Mouse (Mus musculus) skeletal muscle tissue, adult 2 months (tissue): ENCODE measurements at regions not wholly inside any gene's neighbourhood (a gene's known extent, or its start where the extent isn't known, plus 50 kb on each side); places are given as distances from the start of the nearest gene placed in this dataset.

Experiments used
- DNase-seq: peaks from one replicate; pipeline ENCODE4 v3.0.0-alpha.2; 2012; ENCODE audit warnings: low read depth, low spot score

GRCm38 (mm10) chr6:126353346-126353745 lies 181.9 kb downstream of the Kcna5 start:
- DNase-seq: no peak

- DNase-seq: no peak
Measured at GRCm38 (mm10) chr6:126350476-126350875, 183.8 kb upstream of the Ntf3 start.

- no peak for DNase-seq
Measured at GRCm38 (mm10) chr6:126349905-126350304, 183.2 kb upstream of the Ntf3 start.

- DNase-seq: no peak
Measured at GRCm38 (mm10) chr6:126345221-126345620, 178.5 kb upstream of the Ntf3 start.

- DNase-seq: no peak
Measured at GRCm38 (mm10) chr6:126340098-126340610, 173.4 kb upstream of the Ntf3 start.

GRCm38 (mm10) chr6:126337711-126338110 lies 171.0 kb upstream of the Ntf3 start:
- DNase-seq: no peak

- no peak for DNase-seq
Measured at GRCm38 (mm10) chr6:126334258-126334657, 167.5 kb upstream of the Ntf3 start.

GRCm38 (mm10) chr6:126327187-126327586 lies 160.5 kb upstream of the Ntf3 start:
- no peak for DNase-seq

GRCm38 (mm10) chr6:126318523-126318922 lies 151.8 kb upstream of the Ntf3 start:
- DNase-seq: no peak

- no peak for DNase-seq
Measured at GRCm38 (mm10) chr6:126310786-126311480, 144.2 kb upstream of the Ntf3 start.

GRCm38 (mm10) chr6:126303086-126303485 lies 136.4 kb upstream of the Ntf3 start:
- no peak for DNase-seq

- no peak for DNase-seq
Measured at GRCm38 (mm10) chr6:126291581-126291980, 124.9 kb upstream of the Ntf3 start.

GRCm38 (mm10) chr6:126287166-126287565 lies 120.5 kb upstream of the Ntf3 start:
- no peak for DNase-seq

GRCm38 (mm10) chr6:126286201-126286600 lies 119.5 kb upstream of the Ntf3 start:
- no peak for DNase-seq

- DNase-seq: no peak
Measured at GRCm38 (mm10) chr6:126284409-126284808, 117.7 kb upstream of the Ntf3 start.

GRCm38 (mm10) chr6:126280352-126280751 lies 113.6 kb upstream of the Ntf3 start:
- no peak for DNase-seq

GRCm38 (mm10) chr6:126245986-126246385 lies 79.3 kb upstream of the Ntf3 start:
- DNase-seq: no peak

- no peak for DNase-seq
Measured at GRCm38 (mm10) chr6:126245431-126245830, 78.7 kb upstream of the Ntf3 start.

- DNase-seq: no peak
Measured at GRCm38 (mm10) chr6:126242299-126242698, 75.6 kb upstream of the Ntf3 start.

- DNase-seq: no peak
Measured at GRCm38 (mm10) chr6:126240256-126240655, 73.5 kb upstream of the Ntf3 start.
